Mouse (Mus musculus) retina, adult 2 months (tissue): Measurements from ENCODE around the gene Plek.
"Not testable (repeated sequence)": the region's sequence is repeated elsewhere in the genome, so short reads cannot be mapped to it uniquely, and the experiment has no call there.

ENCODE experiments used
- DNase-seq: peaks from one replicate; pipeline ENCODE4 v3.0.0-alpha.2; 2012; ENCODE audit warnings: low read depth, low spot score

The Plek gene

GRCm38 (mm10) chr11:17051545-17052475 is at the start of gene Plek, which contains the start of gene Cnrip1:
Plek (minus strand) TSS chr11:17052381.
Cnrip1 (plus strand) TSS chr11:17051586.
- DNase-seq = peak; percentile 70

GRCm38 (mm10) chr11:17086106-17086505 is 33.9 kb upstream of the Plek start:
- DNase-seq = no peak

- no peak for DNase-seq
Observed at GRCm38 (mm10) chr11:17083866-17084265, 31.7 kb upstream of the Plek start.

GRCm38 (mm10) chr11:17083455-17083854 is 31.3 kb upstream of the Plek start:
- DNase-seq = no peak

- DNase-seq = no peak
Observed at GRCm38 (mm10) chr11:17082953-17083352, 30.8 kb upstream of the Plek start.

GRCm38 (mm10) chr11:17082086-17082485 is 29.9 kb upstream of the Plek start:
- DNase-seq = no peak

GRCm38 (mm10) chr11:17075656-17076055 is 23.5 kb upstream of the Plek start:
- no peak for DNase-seq

- not testable (repeated sequence) for DNase-seq
Observed at GRCm38 (mm10) chr11:17069360-17069759, 17.2 kb upstream of the Plek start.

- peak; percentile 9 for DNase-seq
Observed at GRCm38 (mm10) chr11:17052476-17053049, 382 bp upstream of the Plek start.

GRCm38 (mm10) chr11:17045806-17046205 is 6.4 kb downstream of the Plek start:
- DNase-seq = no peak

- no peak for DNase-seq
Observed at GRCm38 (mm10) chr11:17023984-17024383, 28.2 kb downstream of the Plek start.

- no peak for DNase-seq
Observed at GRCm38 (mm10) chr11:17023206-17023605, 29.0 kb downstream of the Plek start.

GRCm38 (mm10) chr11:17019328-17019727 is 32.9 kb downstream of the Plek start:
- DNase-seq = no peak

GRCm38 (mm10) chr11:17012948-17013347 is 39.2 kb downstream of the Plek start:
- DNase-seq = no peak

- no peak for DNase-seq
Observed at GRCm38 (mm10) chr11:17008498-17008941, 43.7 kb downstream of the Plek start.

GRCm38 (mm10) chr11:17007517-17008173 is 44.5 kb downstream of the Plek start:
- no peak for DNase-seq

GRCm38 (mm10) chr11:17006526-17006925 is 45.7 kb downstream of the Plek start:
- DNase-seq = not testable (repeated sequence)

- no peak for DNase-seq
Observed at GRCm38 (mm10) chr11:17004899-17005846, 47.0 kb downstream of the Plek start.

- DNase-seq = no peak
Observed at GRCm38 (mm10) chr11:17003757-17004156, 48.4 kb downstream of the Plek start.

GRCm38 (mm10) chr11:17002739-17003373 is 49.3 kb downstream of the Plek start:
- DNase-seq = no peak
